Mouse (Mus musculus) frontal cortex, postnatal 14 days (tissue): ENCODE measurements around the gene Eps8l2.

ENCODE experiments used
- DNase-seq, 2 experiments: peaks; one replicate each; pipeline ENCODE4 v3.0.0; 2022; ENCODE audit warnings: low spot score in 2 of 2

Eps8l2 gene

DNA sequence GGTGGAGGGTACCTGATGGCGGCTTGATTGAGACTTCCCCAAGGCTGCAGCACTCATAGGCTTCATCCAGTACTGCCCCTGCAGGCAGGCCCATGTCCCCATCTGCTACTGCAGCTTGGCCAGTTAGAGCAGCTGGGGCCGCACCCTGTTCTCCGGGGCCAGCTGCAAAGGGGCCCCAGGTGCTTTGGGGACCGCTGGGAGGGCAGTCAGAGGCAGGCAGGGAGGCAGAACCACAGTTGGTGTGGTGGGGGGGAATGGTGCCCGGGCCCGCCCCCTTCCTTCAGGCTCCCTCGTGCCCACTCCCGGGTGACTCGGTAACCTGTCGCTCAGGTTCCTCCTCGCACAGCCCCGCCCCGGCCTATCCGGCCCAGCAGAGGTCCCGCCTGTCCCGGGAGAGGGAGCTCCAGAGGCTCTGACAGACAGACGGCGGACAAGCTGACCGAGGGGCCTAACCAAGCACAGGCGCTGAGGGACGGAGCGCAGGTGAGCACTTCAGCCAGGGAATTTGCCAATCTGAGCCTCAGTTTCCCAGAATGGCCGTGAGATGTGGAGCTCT is at the start of gene Eps8l2:
Gene Eps8l2 (plus strand): TSS at position 305 of the 556 bp plus-strand sequence.
- DNase-seq: no peak

DNA sequence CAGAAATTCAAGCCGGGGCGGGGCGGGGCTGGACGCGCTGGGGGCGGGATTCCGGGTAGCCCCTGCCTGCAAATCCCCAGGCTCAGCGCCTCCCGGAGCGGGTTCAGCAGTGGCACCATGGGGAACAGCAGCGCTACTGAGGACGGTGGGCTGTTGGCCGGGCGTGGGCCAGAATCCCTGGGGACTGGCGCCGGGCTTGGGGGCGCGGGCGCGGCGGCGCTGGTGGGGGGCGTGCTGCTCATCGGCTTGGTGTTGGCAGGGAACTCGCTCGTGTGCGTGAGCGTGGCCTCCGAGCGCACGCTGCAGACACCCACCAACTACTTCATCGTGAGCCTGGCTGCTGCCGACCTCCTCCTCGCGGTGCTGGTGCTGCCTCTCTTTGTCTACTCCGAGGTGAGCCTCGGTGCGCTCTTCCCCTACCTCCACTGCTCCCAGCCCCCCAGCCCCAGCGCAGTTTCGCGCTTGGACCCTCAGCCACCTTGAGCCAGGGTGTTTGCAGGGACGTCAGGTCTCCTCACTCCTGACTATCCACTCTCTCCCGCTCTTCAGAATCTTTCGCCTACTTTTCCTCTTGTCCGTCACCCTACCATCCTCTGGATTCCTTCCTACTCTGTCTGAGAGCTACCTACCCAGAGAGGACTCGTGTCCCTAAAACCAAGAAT is 46.6 kb upstream of the Eps8l2 start, which contains the start of gene Drd4:
Gene Drd4 (plus strand): TSS at position 86 of the 662 bp plus-strand sequence.
- DNase-seq: no peak

DNA sequence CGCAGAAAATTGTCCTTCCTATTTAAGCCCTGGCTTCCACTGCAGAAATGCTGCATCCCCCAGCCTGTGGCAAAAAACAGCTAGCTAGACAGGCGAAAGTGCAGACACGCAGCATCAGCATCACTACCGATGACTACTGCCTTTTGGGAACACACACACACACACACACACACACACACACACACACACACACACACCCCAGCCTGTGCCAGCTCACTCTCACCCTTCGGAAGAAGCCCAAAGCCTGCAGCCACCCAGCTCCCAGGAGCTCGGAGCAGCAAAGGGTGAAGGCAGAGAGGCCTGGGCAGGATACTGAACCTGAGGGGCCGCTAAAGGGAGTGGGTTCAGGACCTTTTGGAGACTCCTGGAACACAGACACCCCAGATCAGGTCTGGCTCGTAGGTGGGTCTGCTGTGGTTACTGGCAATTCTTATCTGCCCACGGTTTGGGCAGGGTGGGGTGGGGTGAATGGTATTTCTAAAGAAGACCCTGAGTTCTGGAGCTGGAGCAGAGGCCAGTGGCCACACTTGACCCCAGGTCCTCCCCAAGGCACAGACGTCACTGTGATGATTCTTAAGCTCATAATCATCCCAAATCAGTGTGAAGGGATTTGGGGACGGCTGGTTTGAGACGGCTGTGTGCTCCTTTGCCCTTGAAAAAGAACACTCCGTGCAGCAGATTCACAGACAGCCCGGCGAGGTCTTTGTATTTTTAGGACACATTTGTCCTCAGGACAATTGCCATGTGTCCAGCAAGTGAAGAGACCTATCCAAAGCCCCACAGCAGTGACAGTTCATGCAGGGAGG is 45.9 kb upstream of the Eps8l2 start:
- DNase-seq: no peak

DNA sequence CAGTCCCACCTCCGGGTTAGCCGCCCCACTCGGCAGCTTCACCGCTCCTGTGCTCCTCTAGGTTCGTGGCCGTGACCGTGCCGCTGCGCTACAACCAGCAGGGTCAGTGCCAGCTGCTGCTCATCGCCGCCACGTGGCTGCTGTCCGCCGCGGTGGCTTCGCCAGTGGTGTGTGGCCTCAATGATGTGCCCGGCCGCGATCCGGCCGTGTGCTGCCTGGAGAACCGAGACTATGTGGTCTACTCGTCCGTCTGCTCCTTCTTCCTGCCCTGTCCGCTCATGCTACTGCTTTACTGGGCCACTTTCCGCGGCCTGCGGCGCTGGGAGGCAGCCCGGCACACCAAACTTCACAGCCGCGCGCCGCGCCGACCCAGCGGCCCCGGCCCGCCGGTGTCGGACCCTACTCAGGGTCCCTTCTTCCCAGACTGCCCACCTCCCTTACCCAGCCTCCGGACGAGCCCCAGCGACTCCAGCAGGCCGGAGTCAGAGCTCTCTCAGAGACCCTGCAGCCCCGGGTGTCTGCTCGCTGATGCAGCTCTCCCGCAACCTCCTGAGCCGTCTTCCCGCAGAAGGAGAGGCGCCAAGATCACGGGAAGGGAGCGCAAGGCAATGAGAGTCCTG is 44.7 kb upstream of the Eps8l2 start:
- no peak for DNase-seq

DNA sequence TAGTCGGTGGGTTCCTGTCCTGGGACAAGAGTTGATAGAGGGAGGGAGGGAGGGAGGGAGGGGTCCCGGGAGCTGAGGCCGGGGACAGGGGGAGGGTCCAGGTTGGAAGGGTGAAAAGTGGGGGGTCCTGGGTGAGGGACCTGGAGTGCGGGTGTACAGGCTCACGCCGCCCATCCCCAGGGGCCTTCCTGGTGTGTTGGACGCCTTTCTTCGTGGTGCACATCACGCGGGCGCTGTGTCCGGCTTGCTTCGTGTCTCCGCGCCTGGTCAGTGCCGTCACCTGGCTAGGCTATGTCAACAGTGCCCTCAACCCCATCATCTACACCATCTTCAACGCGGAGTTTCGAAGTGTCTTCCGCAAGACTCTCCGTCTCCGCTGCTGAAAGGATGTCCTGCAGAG is 44.2 kb upstream of the Eps8l2 start:
- no peak for DNase-seq

DNA sequence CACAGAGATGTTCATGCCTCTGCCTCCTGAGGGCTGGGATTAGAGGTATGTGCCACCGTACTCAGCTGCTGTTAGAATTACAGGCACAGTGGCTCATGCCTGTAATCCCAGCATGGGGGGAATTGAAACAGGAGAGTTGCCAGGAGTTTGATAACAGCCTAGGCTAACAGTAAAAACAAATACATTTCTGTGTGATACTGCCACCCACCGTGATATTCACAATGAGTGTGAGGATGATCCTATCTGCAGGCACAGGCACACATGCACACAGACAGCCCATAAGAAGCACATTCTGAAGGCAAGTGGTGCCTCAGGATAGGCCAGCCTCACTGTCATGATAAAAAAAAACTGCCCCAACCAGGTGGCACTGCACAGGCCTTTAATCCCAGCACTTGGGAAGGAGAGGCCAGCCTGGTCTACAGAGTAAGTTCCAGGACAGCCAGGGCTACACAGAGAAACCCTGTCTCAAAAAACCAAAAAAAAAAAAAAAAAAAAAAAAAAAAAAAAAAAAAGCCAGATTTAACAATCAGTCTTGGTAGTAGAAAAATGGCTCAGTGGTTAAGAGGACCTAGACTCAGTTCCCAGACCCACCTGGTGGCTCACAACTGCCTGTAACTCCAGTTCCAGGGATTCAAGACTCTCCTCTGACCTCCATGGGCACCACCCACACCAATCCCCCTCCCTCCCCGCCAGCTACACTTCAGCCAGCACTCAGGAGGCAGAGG is 40.6 kb upstream of the Eps8l2 start:
- no peak for DNase-seq

DNA sequence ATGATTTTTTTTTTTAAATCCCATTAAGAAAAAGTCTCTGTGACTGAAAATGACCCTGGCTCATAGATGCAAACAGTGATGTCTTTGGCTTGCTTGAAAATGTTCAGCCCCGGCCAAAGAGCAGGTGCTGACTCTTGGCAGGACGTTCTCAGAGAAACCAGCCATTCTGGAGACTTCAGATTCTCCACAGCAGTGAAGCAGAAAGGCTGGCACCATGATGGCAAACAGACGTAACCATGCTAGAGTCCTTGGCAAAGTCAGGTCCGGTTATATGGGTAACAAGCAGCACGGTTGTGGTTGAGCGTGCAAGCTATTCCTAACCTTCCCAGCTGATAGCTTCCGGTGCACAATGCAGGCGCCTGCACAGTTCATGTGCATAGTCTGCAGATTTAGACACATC is 39.5 kb upstream of the Eps8l2 start:
- DNase-seq: no peak

DNA sequence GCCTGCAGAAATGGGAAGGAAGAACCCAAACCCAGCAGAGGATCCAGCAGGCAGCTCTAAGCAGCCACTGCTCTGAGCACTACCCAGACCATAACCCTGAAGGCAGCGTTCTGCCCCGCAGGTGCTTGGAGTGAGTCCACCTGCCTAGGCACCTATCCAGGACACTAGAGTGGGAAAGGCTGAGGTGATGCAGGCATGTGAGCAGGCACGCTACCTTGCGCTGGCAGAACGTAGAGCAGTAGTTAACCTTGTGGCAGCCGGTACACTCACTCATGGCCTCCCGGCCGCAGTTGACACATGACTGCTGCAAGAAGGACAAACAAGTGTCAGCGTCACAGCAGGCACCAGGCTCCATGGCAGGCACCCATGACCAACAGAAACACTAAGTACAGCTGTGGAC is 37.3 kb upstream of the Eps8l2 start:
- DNase-seq: no peak

DNA sequence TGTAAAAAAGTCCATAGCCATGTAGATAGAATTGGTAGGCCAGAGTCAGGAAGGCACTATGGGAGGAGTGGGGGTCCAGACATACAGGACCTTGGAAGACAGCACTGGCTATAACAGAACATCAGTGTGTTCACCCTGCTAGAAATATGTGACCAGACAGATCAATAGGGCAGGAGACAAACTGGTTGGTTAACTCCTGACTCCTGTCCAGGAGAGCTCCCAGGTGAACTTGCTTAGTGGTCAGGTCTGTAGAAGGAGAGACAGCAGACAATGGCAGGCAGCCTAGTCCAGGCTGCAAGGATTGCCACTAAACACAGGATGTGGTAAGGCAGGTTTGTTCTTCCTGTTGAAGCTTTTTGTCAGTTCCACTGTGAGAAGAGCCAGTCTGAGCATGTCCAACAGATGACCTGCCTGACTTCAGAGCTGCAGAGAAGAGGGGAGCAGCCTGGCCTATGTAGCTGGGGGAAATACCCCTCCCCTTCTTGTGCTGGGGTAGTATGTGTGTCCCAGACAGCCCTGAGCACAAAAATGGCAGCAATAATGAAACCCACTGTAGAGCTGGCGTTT is 35.9 kb upstream of the Eps8l2 start:
- no peak for DNase-seq

DNA sequence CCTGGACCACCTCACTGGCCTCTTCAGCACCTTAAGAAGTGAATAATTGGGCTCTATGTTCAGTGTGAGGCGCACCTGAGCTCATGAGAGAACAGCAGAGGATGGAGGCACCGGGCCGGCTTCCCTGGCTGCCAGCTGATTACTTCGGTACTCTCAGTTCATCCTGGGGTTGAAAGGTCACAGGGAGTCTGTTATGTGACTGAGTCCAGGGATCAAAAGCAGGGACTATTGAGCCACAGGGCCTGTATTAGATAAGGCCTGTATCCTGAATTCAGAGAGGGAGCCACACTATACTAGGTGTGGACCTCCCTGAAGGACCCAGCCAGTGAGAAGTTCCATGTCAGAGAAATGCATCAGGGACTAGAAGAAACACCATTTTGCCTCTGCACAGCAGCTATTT is 34.1 kb upstream of the Eps8l2 start:
- no peak for DNase-seq

DNA sequence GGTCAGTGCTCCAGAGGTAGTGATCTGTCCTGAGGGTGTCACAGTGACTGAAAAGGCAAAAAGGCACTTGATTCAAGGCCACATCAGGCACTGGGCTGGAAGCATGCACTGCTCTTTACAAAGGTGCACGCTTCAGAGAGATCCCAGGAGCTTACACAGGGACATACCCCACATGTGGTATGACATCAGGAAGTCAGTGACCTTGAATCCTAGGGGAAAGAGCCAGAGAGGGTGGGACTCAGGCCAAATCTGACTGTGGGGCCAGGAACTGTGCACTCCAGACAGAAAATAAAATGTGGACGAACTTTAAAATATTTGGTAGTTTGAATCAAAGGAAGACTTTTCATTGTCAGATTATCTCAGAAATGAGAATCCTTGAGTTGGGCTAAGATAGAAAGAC is 24.3 kb upstream of the Eps8l2 start:
- DNase-seq: no peak

DNA sequence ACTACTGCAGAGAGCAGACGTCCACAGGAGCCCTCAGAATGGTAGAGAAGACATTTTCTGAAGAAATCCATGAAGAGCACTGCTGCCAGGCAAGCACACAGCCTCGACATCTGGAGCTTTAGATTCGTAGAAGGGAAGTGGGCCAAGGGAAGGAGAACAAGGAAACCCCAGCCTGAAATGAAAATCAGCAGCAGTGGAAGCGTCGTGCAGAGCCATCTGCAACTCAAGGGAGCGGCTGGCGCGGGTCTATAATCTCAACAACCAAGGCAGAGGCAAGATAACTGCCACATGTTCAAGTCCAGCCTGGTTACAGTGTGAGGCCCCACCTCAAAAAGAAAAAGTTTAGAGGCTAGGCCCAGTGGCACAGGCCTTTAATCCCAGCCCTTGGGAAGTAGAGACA is 23.6 kb upstream of the Eps8l2 start:
- no peak for DNase-seq

DNA sequence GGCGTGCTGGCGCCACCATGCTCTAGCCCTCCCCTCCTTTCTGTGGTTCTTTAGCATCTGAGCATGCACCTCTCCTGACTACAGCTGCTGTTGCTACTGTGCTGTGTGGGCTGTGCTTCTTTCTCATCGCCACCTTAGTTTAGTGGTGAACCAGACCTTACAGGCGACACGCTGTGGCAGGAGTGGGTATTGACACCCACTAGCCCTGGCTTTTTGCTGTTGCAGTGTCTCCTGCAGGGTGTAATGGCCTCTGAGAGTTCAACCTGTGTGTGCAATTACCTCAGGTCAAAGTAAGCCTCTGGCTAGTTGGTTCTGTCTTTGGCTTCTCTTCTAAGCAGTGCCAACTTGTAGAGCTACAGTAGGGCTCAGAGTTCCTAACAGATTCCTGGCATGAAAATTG is 22.7 kb upstream of the Eps8l2 start:
- DNase-seq: no peak

DNA sequence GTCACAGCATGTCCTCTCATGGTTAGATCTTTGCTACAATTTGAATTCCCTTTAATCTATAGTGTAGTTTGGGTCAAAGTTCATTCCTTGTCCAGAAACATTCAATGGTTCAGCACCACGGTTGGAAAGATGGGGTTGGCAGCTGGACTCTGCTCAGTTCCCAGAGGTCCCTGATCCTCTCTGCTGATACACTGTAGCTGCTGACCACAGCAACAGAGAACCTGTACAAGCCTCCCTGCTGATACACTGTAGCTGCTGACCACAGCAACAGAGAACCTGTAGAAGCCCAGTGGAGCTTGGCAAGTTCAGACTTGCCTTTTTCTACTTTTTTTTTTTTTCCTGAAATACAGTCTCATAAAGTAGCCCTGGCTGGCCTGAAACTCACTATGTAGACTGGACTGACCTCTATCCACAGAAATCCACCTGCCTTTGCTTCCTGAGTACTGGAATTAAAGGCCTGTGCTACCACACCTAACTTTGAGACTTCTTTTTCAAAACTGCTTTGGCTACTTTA is 21.0 kb upstream of the Eps8l2 start:
- DNase-seq: no peak

DNA sequence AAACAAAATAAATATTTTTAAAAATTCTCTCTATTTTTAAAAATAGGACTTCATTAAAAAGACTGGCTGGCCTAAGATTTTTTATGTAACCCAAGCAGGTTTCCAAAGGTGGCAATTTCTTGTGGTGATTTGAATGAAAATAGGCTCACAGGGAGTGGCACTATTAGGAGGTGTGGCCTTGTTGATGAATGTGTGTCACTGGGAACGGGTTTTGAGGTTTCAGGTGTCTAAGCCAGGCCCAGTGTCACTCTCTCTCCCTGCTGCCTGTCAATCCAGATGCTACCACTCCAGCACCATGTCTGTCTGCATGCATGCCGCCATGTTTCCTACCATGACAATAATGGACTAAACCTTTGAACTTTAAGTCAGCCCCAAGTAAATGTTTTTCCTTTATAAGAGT is 19.2 kb upstream of the Eps8l2 start:
- DNase-seq: no peak

DNA sequence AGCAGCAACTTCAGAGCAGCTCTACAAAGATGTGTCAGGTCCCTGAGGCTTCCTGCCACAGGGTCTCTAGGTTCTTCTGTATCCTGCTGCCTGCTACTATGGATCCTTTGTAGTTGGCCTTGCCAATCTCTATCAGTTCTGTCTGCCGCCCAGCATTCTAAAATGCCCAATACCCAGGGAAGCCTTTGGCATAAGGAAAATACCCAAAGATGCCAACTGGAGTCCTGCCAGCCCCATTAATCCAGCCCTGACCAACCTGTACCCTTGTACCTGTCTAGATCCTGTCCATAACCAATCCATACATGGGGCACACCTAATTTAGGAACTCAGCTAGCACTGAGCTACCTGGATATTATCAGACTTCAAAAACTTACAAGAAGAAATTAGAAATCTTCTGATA is 14.0 kb upstream of the Eps8l2 start:
- no peak for DNase-seq

DNA sequence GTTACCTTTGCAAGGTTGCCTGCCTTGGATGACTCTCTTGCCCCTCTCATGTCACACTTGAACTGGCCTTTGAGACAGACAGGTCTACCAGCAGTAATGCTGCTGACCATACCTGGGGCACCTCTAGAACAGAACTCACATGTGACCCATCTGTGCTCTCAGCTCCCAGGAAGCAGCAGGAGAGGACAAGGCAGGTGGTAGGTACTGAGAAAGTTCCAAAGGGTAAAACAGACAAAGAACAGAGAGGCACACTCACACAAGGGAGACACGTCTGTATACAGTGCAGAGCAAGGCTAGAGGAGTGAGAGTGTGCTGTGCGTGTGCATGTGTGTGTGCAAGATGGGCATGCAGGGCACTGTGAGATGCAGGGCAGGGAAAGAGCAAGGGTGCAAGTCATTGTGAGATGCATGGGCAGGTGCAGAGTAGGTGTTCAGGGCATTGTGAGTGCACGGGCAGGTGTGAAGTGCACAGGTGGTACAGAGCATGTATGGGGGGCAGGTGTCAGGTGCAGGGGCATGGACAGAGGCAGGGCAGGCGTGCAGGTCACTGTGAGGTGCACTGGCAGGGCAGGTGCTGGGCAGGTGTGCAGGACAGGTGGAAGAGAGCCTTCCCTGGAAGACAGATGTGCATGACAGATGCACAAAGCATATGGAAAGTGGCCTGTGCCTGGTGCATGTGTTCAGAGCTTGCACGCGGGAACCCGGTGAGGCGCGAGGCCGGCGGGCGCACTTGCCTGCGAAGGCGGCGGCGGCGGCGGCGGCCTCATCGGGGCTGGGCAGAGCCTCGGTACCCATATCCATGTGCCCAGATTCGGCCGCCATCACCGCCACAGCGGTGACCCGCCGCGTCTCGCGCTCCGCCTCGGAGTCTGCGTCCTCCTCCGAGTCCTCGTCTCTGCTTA is 11.9 kb upstream of the Eps8l2 start:
- peak in 1 of 2 experiments; percentile 26 for DNase-seq

DNA sequence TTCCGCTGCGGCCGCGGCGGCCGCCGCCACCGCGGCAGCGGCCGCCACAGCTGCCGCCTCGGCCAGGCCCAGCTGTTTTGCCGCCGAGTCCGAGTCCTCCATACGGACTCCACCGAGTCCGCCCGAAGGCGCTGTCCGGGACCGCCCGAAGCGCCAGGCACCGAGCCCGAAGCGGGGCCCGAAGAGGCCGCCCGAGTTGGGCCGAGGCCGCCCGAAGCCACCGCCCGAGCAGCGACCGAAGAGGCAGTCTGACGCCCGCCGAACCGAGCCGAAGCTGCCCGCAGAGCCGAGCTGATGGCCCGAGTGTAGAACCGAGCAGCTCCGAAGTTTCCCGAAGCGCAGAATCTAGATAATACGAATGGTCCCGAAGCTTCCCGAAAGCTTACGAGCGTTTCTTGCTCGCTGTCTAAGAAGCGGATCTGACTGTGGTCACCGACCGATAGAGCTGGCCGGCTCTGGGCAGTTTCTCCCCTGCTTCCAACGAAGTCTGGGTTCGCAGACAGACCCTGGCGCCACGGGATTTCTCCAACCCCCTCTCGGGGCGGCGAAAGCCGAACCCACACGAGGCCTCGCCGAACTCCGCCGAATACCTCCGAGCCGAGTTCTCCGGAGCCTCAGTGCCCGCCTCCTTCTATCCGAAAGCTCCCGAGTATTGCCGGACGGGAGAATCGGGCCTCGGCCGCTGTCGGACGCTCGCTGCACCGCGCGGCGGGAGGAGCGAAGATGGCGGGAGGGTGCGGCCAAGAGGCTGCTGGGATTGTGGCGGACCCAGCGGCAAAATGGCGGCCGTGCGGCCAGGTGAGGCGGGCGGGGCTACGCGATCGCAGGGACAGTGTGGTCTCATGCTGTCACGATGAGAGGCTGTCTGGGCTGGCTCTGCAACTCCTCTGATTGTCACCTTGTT is 11.0 kb upstream of the Eps8l2 start, which contains the start of the genes Deaf1 and Tmem80:
Gene Deaf1 (minus strand): TSS at position 222 of the 904 bp plus-strand sequence.
Gene Tmem80 (plus strand): TSS at position 271 of the 904 bp plus-strand sequence.
- peak; percentile 100 for DNase-seq

DNA sequence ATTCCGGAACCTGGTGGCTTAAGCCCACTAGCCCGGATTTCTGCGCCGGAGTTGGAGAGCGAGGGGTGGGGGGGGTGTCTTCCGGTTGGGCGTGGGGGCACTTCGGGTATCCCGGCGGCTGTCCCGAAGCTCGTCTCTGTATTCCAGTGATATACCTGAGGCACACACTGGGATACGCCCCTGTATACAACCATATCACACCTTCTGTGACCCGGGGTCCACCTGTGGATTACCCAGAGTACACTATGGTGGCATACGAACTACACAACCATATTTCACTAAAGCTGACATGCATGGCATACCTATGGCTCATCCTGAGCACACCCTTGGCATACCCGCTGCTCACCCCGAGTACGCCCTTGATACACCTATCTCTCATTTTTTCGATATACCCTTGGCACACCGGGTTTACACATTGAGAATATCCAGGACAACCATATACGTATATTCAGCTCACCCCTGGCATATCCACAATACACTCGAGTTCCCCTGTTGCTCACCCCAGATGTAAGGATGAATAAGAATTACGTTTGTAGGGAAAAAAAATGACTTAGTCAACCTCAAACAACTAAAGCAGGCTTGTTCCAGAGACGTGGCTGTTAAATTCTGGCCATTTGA is 10.2 kb upstream of the Eps8l2 start:
- DNase-seq: no peak
